Mouse (Mus musculus) left cerebral cortex, adult 9 months (tissue): ENCODE measurements at regions not wholly inside any gene's neighbourhood (a gene's known extent, or its start where the extent isn't known, plus 50 kb on each side); places are given as distances from the start of the nearest gene placed in this dataset.
"Not testable (repeated sequence)": the region's sequence is repeated elsewhere in the genome, so short reads cannot be mapped to it uniquely, and the experiment has no call there.

Experiments used
- DNase-seq, 2 experiments: peaks; one replicate each; pipeline ENCODE4 v3.0.0; 2022; ENCODE audit warnings: low spot score in 2 of 2

GRCm38 (mm10) chr16:8246445-8246844, 178.5 kb downstream of the Tmem114 start:
- no peak for DNase-seq

GRCm38 (mm10) chr16:8245612-8246011, 179.3 kb downstream of the Tmem114 start:
- no peak for DNase-seq

GRCm38 (mm10) chr16:8234351-8234750, 190.6 kb downstream of the Tmem114 start:
- no peak for DNase-seq

DNA sequence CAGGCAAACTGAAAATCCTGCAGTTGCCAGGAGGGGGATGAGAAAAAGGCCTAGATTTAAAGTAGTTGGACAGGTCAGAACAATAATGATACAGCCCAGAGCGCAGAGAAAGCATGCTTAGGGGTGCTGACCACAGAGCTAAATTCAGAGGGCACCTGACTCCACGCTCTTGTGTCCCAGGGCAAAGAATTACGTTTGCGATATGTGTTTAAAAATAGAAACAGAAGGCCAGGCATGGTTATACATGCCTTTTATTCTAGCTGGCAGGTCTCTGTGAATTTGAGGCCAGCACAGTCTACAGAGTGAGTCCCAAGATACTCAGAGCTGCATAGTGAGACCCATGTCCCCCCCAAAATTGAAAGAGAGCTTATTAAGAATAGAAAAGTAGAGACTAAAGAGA, 192.9 kb downstream of the Tmem114 start:
- DNase-seq = no peak

- no peak for DNase-seq
These were observed 201.2 kb downstream of the Tmem114 start for GRCm38 (mm10) chr16:8223625-8224300.

- no peak for DNase-seq
These were observed 216.4 kb downstream of the Tmem114 start for GRCm38 (mm10) chr16:8208251-8209181.

DNA sequence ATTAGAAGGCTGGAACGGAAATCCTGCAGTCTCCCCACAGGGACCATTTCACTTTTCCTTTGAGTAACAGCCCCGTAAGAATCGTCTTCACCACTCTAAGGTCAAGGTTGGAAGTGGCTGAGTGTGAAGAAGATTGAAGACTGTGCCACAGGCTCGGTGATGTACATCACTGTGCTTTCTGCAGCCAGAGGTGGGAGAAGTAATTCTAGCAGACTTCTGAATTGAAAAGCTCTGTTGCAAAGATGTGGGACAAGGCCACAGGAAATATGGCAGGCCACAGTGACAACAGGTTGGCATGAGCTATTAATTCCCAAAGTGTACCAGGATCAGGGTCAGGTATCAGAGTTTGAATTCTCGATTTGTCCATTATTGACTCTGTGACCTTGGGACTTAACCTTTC, 219.9 kb downstream of the Tmem114 start:
- DNase-seq = no peak

DNA sequence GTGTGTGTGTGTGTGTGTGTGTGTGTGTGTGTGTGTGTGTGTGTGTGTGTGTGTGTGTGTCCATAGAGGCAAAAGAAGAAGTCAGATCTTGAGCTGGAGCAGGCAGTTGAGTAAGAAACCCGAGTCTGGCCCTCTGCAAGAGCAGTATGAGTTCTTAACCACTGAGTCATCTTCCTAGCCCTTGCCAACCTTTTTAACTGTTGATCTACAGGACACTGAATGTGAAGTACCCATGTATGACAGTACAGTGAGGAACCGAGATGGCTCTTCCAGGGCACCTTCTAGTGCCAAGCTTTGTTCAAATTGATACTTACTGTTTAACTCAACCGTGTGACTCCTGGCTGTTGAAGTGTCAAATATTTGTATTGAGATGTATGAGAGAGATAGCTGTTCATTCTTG, 223.6 kb downstream of the Tmem114 start:
- DNase-seq = no peak

DNA sequence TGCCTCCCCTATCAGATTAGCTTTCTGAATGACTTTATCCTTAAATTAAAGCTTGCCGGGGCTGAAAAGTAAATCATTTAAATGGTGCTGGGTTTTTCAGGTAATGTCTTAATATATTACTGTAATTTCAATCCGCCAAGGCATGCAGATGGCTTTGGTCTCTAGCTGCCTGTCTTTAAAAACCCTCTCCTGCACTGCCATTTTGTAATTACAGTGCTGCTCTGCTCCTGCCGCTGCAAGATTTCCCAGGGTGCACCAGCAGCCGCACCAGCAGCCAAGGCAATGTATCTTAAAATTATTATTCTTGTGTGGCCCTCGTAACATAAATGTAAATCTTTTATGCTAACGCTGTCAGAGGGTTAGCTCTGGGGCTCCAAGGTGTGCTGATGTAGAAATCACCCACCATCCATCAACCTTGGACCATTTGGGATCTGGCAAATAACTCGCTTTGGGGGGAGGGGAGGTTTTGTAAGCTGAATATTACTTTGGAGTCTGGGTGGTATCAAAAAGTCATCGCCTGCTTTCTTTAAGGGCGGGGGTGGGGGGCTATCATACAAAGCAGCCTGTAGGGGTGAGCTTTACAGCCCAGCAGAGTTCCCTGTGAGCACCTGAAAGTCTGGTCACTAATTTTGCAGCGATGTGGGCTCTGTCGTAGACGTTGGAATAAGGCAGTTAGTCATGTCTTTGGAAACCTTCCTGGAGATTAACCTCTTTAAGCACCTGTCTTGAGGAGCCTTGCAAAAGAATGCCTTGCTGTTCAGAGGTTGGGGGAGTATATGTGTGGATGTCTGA, 226.0 kb downstream of the Tmem114 start:
- DNase-seq = no peak

- DNase-seq = no peak
These were observed 235.3 kb downstream of the Tmem114 start for GRCm38 (mm10) chr16:8189472-8190240.

GRCm38 (mm10) chr16:8189071-8189470, 235.9 kb downstream of the Tmem114 start:
- no peak for DNase-seq

- DNase-seq = peak in 1 of 2 experiments; percentile 3
These were observed 236.4 kb downstream of the Tmem114 start for GRCm38 (mm10) chr16:8188505-8188904.

- no peak for DNase-seq
These were observed 240.2 kb downstream of the Tmem114 start for GRCm38 (mm10) chr16:8184781-8185180.

DNA sequence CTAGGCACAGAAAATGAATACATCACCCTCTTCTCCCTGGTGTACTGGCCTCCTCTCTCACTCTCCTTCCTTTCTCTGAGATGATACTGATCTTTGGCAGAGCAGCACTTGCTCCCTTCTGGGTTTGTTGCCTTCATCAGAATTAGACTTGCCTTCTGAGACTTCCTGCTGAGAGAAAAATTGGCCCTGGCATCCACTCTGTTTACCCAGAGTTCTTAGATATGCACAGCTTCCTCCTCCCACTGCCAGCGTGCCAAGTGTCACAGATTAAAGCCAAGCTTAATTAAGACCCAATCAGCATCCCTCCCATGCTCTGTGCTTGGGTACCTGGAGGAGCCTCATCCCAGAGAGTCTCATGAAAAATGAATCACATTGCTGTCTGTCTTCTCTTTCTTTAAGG, 246.0 kb downstream of the Tmem114 start:
- no peak for DNase-seq

GRCm38 (mm10) chr16:8177226-8177625, 247.7 kb downstream of the Tmem114 start:
- not testable (repeated sequence) for DNase-seq

DNA sequence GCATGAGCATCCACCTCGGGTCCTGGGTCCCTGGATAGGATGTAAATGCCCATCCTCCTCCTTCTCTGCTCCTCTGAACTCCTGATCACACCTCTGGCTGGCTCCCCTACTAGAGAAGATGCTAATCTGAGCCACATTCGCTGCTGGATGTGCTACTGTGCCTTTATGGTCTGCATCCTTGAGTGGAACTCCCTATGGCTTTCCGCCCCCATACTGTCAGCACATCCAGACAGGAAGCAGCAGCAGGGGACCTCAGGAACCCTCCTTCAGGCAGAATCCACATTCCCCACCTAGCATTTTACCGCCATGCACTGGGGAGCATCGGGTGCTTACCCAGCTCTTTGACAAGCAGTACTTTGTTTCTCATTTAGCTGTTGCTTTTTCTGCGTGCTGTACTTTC, 248.8 kb downstream of the Tmem114 start:
- no peak for DNase-seq
